Comparison of ENCODE assay signal across 28 mouse cellular contexts in the genomic region with DNA sequence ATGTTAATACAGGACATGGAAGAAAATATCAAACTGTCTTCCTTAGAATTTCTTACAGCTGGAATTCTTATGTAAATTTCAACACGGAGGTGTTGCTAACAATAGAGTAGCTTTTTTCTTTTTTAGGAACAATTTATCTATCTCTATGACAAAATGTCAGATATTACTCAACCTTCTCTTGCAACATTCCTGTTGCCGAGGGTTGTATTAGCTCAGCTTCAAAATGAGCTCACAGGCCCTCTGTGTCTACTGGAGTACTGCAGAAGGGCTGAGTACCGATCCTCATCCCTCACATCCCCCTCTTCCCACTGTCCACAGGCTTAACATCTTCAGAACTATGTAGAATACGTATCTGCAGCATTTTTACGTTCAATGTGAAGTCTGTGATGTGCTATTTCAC.
A peak's percentile ranks its signal among the peaks of the same experiment; 100 is the strongest.
DNase-seq lines count a peak whose midpoint lies in the region; ATAC-seq and TF ChIP-seq lines count a peak whose summit lies in the region.
"Had no signal": no experiment of that assay in that cellular context is flagged by ENCODE, and none has a peak within 500 bp of the region (broad histone marks: within the 10 kb centered on the region; RNA-seq: fewer than 3 reads in every experiment).

No protein-coding gene starts in this region.

- intact Hi-C loops in heart, adult 2 months (cut with DNase I): no loop called here

- H3K4me1 ChIP-seq in heart, adult 2 months (ENCODE audit: control insufficient read depth, insufficient read depth, low read length): no peaks in the 10 kb centered on the region
- H3K4me1 ChIP-seq in kidney, adult 2 months (ENCODE audit: control insufficient read depth, insufficient read depth, low read length): no peaks in the 10 kb centered on the region
- H3K4me1 ChIP-seq: embryonic facial prominence, embryonic 12.5 days; hindbrain, embryonic 13.5 days; liver, embryonic 13.5 days; lung, embryonic 15.5 days; megakaryocyte, embryonic 14.5 days; midbrain, embryonic 13.5 days had no signal

- WGBS in heart, adult 2 months: 73% methylated on average over 5 of the region's 5 CpGs
- WGBS in kidney, adult 2 months: 80% methylated on average over 5 of the region's 5 CpGs

- no peak for TF ChIP-seq CTCF in heart, adult 2 months (IDR thresholded peaks at IDR 0.05)
- no peak for TF ChIP-seq CTCF in kidney, adult 2 months (conservative IDR thresholded peaks at IDR 0.05; ENCODE audit: insufficient read depth, insufficient read length, low read depth, low read length)

- TF ChIP-seq EP300 in heart, adult 2 months (IDR thresholded peaks at IDR 0.05; ENCODE audit: insufficient read depth, low read depth, low read length): no peak

- H3K9ac ChIP-seq in heart, adult 2 months (ENCODE audit: low read depth, low read length): no peak overlapping the region
- H3K9ac ChIP-seq: embryonic facial prominence, embryonic 12.5 days; hindbrain, embryonic 13.5 days; liver, embryonic 13.5 days; lung, embryonic 15.5 days; midbrain, embryonic 13.5 days had no signal

- no peak overlapping the region for H3K4me3 ChIP-seq in heart, adult 2 months
- no peak overlapping the region for H3K4me3 ChIP-seq in kidney, adult 2 months (ENCODE audit: insufficient read depth, low read depth, low read length)
- H3K4me3 ChIP-seq: embryonic facial prominence, embryonic 12.5 days; hindbrain, embryonic 13.5 days; liver, embryonic 13.5 days; lung, embryonic 15.5 days; megakaryocyte, embryonic 14.5 days; midbrain, embryonic 13.5 days had no signal

- no peaks in the 10 kb centered on the region for H3K27me3 ChIP-seq in heart, adult 2 months (ENCODE audit: control insufficient read depth, insufficient read depth, low read length)
- H3K27me3 ChIP-seq in kidney, adult 2 months (replicated peaks; ENCODE audit: control insufficient read depth, insufficient read depth, low read length): no peaks in the 10 kb centered on the region
- H3K27me3 ChIP-seq: embryonic facial prominence, embryonic 12.5 days; hindbrain, embryonic 13.5 days; liver, embryonic 13.5 days; lung, embryonic 15.5 days; megakaryocyte, embryonic 14.5 days; midbrain, embryonic 13.5 days had no signal

- peak; percentile 22 for DNase-seq in heart, adult 11 months
- DNase-seq in heart, adult 2 months: no peak
- DNase-seq in lung, postnatal 25 days (ENCODE audit: low spot score): peak; percentile 17
- no peak for DNase-seq in lung, postnatal 4 days
- DNase-seq in brain, adult 2 months (ENCODE audit: low read depth, low spot score): peak; percentile 27
- DNase-seq in kidney, adult 2 months: no peak
- no peak for DNase-seq in retina, postnatal 1 day
- DNase-seq: adrenal gland, postnatal 14 days; B cell, adult 2 months; cerebellum, adult 11-12 months; cerebellum, adult 9-11 months; embryo, embryonic 11 days; heart, postnatal 36 days; kidney, adult 9 months; kidney, postnatal 10 days; layer of hippocampus, adult 9-11 months; liver, embryonic 13.5 days; thymus, adult 2 months; thymus, postnatal 36 days had no signal

- TF ChIP-seq POLR2A in heart, adult 2 months (IDR thresholded peaks at IDR 0.05; ENCODE audit: insufficient read depth, low read depth, low read length): no peak
- TF ChIP-seq POLR2A in kidney, adult 2 months (IDR thresholded peaks at IDR 0.05; ENCODE audit: low read depth, low read length): no peak

- ATAC-seq in monocyte, adult 5-6 weeks (replicated peaks; ENCODE audit: insufficient number of reproducible peaks, low FRiP score, low TSS enrichment, poor library complexity, severe bottlenecking): peak; percentile 83
- ATAC-seq: activated CD4-positive, CD25-positive, alpha-beta regulatory T cell, adult 4 months; forebrain, embryonic 14.5 days; intestine, embryonic 16.5 days; midbrain, embryonic 13.5 days had no signal

- H3K36me3 ChIP-seq in heart, adult 2 months (ENCODE audit: control insufficient read depth, insufficient read depth, low read length): no peaks in the 10 kb centered on the region
- no peaks in the 10 kb centered on the region for H3K36me3 ChIP-seq in kidney, adult 2 months (ENCODE audit: control insufficient read depth, insufficient read depth, low read length)
- H3K36me3 ChIP-seq: embryonic facial prominence, embryonic 12.5 days; hindbrain, embryonic 13.5 days; liver, embryonic 13.5 days; lung, embryonic 15.5 days; midbrain, embryonic 13.5 days had no signal

- no peak overlapping the region for H3K27ac ChIP-seq in heart, adult 2 months
- no peak overlapping the region for H3K27ac ChIP-seq in kidney, adult 2 months (ENCODE audit: insufficient read depth, low read depth, low read length)
- H3K27ac ChIP-seq: embryonic facial prominence, embryonic 12.5 days; hindbrain, embryonic 13.5 days; liver, embryonic 13.5 days; lung, embryonic 15.5 days; midbrain, embryonic 13.5 days had no signal

- no peaks in the 10 kb centered on the region for H3K79me2 ChIP-seq in heart, adult 2 months (replicated peaks; ENCODE audit: control insufficient read depth, insufficient read depth, low read length)

Comparison
In these comparisons a context has a peak if more than half of its experiments do, and no peak if none do; other contexts are left out.
1. DNase-seq: peak in heart, adult 11 months (single experiment), lung, postnatal 25 days (single experiment) and brain, adult 2 months (single experiment); none in heart, adult 2 months (0 of 2), lung, postnatal 4 days (0 of 2), kidney, adult 2 months (single experiment) and retina, postnatal 1 day (single experiment).